Mouse (Mus musculus) liver, embryonic 12.5 days (tissue): ENCODE measurements at regions not wholly inside any gene's neighbourhood (a gene's known extent, or its start where the extent isn't known, plus 50 kb on each side); places are given as distances from the start of the nearest gene placed in this dataset.

Experiments used
- ATAC-seq: fragments of 200-750 bp; cut with Nextera tagmentation; 2 replicates; pipeline ENCODE4 v1.8.0; 2017; ENCODE audit warnings: moderate number of reproducible peaks, mild to moderate bottlenecking, moderate library complexity
- H3K27ac ChIP-seq: fragments of 300-500 bp; sonication (generic); 2 replicates; pipeline ENCODE4 v1.5.1; 2016; ENCODE audit warnings: mild to moderate bottlenecking
- H3K27me3 ChIP-seq: fragments of 300-500 bp; sonication (generic); replicated peaks from 2 replicates; pipeline ENCODE4 v1.6.1; 2016; ENCODE audit warnings: mild to moderate bottlenecking, moderate library complexity
- H3K36me3 ChIP-seq: fragments of 300-500 bp; sonication (generic); 2 replicates; pipeline ENCODE4 v1.6.1; 2016; ENCODE audit warnings: mild to moderate bottlenecking, moderate library complexity
- H3K4me1 ChIP-seq: fragments of 300-500 bp; sonication (generic); 2 replicates; pipeline ENCODE4 v1.6.1; 2016
- H3K4me2 ChIP-seq: fragments of 300-500 bp; sonication (generic); 2 replicates; pipeline ENCODE4 v1.6.1; 2016; ENCODE audit warnings: mild to moderate bottlenecking, moderate library complexity
- H3K4me3 ChIP-seq: fragments of 300-500 bp; sonication (generic); 2 replicates; pipeline ENCODE4 v1.5.1; 2016; ENCODE audit warnings: mild to moderate bottlenecking, moderate library complexity
- H3K9ac ChIP-seq: fragments of 300-500 bp; sonication (generic); 2 replicates; pipeline ENCODE4 v1.6.1; 2016; ENCODE audit warnings: mild to moderate bottlenecking, moderate library complexity
- H3K9me3 ChIP-seq: fragments of 300-500 bp; sonication (generic); replicated peaks from 2 replicates; pipeline ENCODE4 v1.6.1; 2016; ENCODE audit warnings: mild to moderate bottlenecking, moderate library complexity
- WGBS: fragments of 180-500 bp; shearing (Covaris S2); methylation state at CpG from one replicate; pipeline ENCODE4 v1.1.7; 2016; ENCODE audit not compliant: insufficient replicate concordance; 5-methylcytosine and 5-hydroxymethylcytosine counted together

- Histone ChIP-seq H3K36me3 (no peaks in the 10 kb centered on the region), H3K27me3 (no peaks in the 10 kb centered on the region), H3K4me2 (no peak overlapping the region), H3K9me3 (no peaks in the 10 kb centered on the region), H3K9ac (no peak overlapping the region), H3K4me3 (no peak overlapping the region), H3K4me1 (no peaks in the 10 kb centered on the region), H3K27ac (no peak overlapping the region)
- no peak for ATAC-seq
- 62% methylated on average over 3 of the region's 3 CpGs for WGBS
These were observed 203.1 kb downstream of the Gm9733 start for GRCm38 (mm10) chr3:15128960-15129359.

- no peak overlapping the region for H3K27ac ChIP-seq
- H3K4me2 ChIP-seq: no peak overlapping the region
- no peak for ATAC-seq
- WGBS: 71% methylated on average over 9 of the region's 9 CpGs
- H3K36me3 ChIP-seq: no peaks in the 10 kb centered on the region
- H3K9me3 ChIP-seq: no peaks in the 10 kb centered on the region
- no peak overlapping the region for H3K4me3 ChIP-seq
- no peaks in the 10 kb centered on the region for H3K27me3 ChIP-seq
- no peaks in the 10 kb centered on the region for H3K4me1 ChIP-seq
- no peak overlapping the region for H3K9ac ChIP-seq
These were observed 202.3 kb downstream of the Gm9733 start for GRCm38 (mm10) chr3:15129729-15130369.

- WGBS: 63% methylated on average over 5 of the region's 5 CpGs
- H3K9me3 ChIP-seq: no peaks in the 10 kb centered on the region
- ATAC-seq: no peak
- no peaks in the 10 kb centered on the region for H3K36me3 ChIP-seq
- no peak overlapping the region for H3K4me2 ChIP-seq
- no peak overlapping the region for H3K9ac ChIP-seq
- H3K4me1 ChIP-seq: no peaks in the 10 kb centered on the region
- H3K27me3 ChIP-seq: no peaks in the 10 kb centered on the region
- no peak overlapping the region for H3K4me3 ChIP-seq
- no peak overlapping the region for H3K27ac ChIP-seq
These were observed 200.0 kb downstream of the Gm9733 start for GRCm38 (mm10) chr3:15132136-15132535.

- Histone ChIP-seq H3K36me3 (no peaks in the 10 kb centered on the region), H3K9ac (no peak overlapping the region), H3K27ac (no peak overlapping the region), H3K9me3 (no peaks in the 10 kb centered on the region), H3K27me3 (no peaks in the 10 kb centered on the region), H3K4me3 (no peak overlapping the region), H3K4me2 (no peak overlapping the region), H3K4me1 (no peaks in the 10 kb centered on the region)
- no peak for ATAC-seq
- 66% methylated on average over 1 of the region's 1 CpGs for WGBS
These were observed 192.6 kb downstream of the Gm9733 start for GRCm38 (mm10) chr3:15139550-15139949.

GRCm38 (mm10) chr3:15153710-15154109 lies 178.4 kb downstream of the Gm9733 start:
- WGBS: 77% methylated on average over 1 of the region's 1 CpGs
- no peaks in the 10 kb centered on the region for H3K4me1 ChIP-seq
- no peaks in the 10 kb centered on the region for H3K9me3 ChIP-seq
- H3K27me3 ChIP-seq: no peaks in the 10 kb centered on the region
- no peak for ATAC-seq
- no peak overlapping the region for H3K27ac ChIP-seq
- no peak overlapping the region for H3K4me3 ChIP-seq
- no peak overlapping the region for H3K9ac ChIP-seq
- no peak overlapping the region for H3K4me2 ChIP-seq
- no peaks in the 10 kb centered on the region for H3K36me3 ChIP-seq

- H3K36me3 ChIP-seq: no peaks in the 10 kb centered on the region
- no peak overlapping the region for H3K27ac ChIP-seq
- H3K27me3 ChIP-seq: no peaks in the 10 kb centered on the region
- no peak for ATAC-seq
- no peak overlapping the region for H3K4me2 ChIP-seq
- no peak overlapping the region for H3K9ac ChIP-seq
- no peak overlapping the region for H3K4me3 ChIP-seq
- no peaks in the 10 kb centered on the region for H3K9me3 ChIP-seq
- H3K4me1 ChIP-seq: no peaks in the 10 kb centered on the region
- 84% methylated on average over 3 of the region's 3 CpGs for WGBS
These were observed 177.9 kb downstream of the Gm9733 start for GRCm38 (mm10) chr3:15154153-15154552.

- Histone ChIP-seq H3K4me1 (no peaks in the 10 kb centered on the region), H3K27me3 (no peaks in the 10 kb centered on the region), H3K9ac (no peak overlapping the region), H3K4me3 (no peak overlapping the region), H3K9me3 (no peaks in the 10 kb centered on the region), H3K4me2 (no peak overlapping the region), H3K27ac (no peak overlapping the region), H3K36me3 (no peaks in the 10 kb centered on the region)
- no peak for ATAC-seq
- 70% methylated on average over 4 of the region's 4 CpGs for WGBS
These were observed 175.4 kb downstream of the Gm9733 start for GRCm38 (mm10) chr3:15156681-15157080.

GRCm38 (mm10) chr3:15157842-15158241 lies 174.3 kb downstream of the Gm9733 start:
- Histone ChIP-seq H3K27ac (no peak overlapping the region), H3K4me1 (no peaks in the 10 kb centered on the region), H3K4me2 (no peak overlapping the region), H3K9me3 (no peaks in the 10 kb centered on the region), H3K4me3 (no peak overlapping the region), H3K27me3 (no peaks in the 10 kb centered on the region), H3K36me3 (no peaks in the 10 kb centered on the region), H3K9ac (no peak overlapping the region)
- ATAC-seq: no peak
- WGBS: 79% methylated on average over 1 of the region's 1 CpGs

- no peak overlapping the region for H3K9ac ChIP-seq
- no peak overlapping the region for H3K27ac ChIP-seq
- no peak for ATAC-seq
- H3K4me2 ChIP-seq: no peak overlapping the region
- H3K4me3 ChIP-seq: no peak overlapping the region
- no peaks in the 10 kb centered on the region for H3K27me3 ChIP-seq
- H3K36me3 ChIP-seq: no peaks in the 10 kb centered on the region
- H3K9me3 ChIP-seq: no peaks in the 10 kb centered on the region
- no peaks in the 10 kb centered on the region for H3K4me1 ChIP-seq
- 81% methylated on average over 8 of the region's 8 CpGs for WGBS
These were observed 173.2 kb downstream of the Gm9733 start for GRCm38 (mm10) chr3:15158926-15159325.

- no peaks in the 10 kb centered on the region for H3K4me1 ChIP-seq
- no peak overlapping the region for H3K9ac ChIP-seq
- H3K27me3 ChIP-seq: no peaks in the 10 kb centered on the region
- no peaks in the 10 kb centered on the region for H3K36me3 ChIP-seq
- no peaks in the 10 kb centered on the region for H3K9me3 ChIP-seq
- H3K4me2 ChIP-seq: no peak overlapping the region
- H3K4me3 ChIP-seq: no peak overlapping the region
- ATAC-seq: no peak
- H3K27ac ChIP-seq: no peak overlapping the region
- 71% methylated on average over 8 of the region's 8 CpGs for WGBS
These were observed 172.0 kb downstream of the Gm9733 start for GRCm38 (mm10) chr3:15159965-15160714.

- no peak overlapping the region for H3K9ac ChIP-seq
- H3K36me3 ChIP-seq: no peaks in the 10 kb centered on the region
- ATAC-seq: no peak
- no peaks in the 10 kb centered on the region for H3K9me3 ChIP-seq
- H3K4me1 ChIP-seq: no peaks in the 10 kb centered on the region
- no peak overlapping the region for H3K27ac ChIP-seq
- H3K27me3 ChIP-seq: no peaks in the 10 kb centered on the region
- H3K4me3 ChIP-seq: no peak overlapping the region
- 75% methylated on average over 2 of the region's 2 CpGs for WGBS
- H3K4me2 ChIP-seq: no peak overlapping the region
These were observed 156.3 kb downstream of the Gm9733 start for GRCm38 (mm10) chr3:15175811-15176210.

- no peaks in the 10 kb centered on the region for H3K36me3 ChIP-seq
- no peaks in the 10 kb centered on the region for H3K27me3 ChIP-seq
- ATAC-seq: no peak
- H3K9ac ChIP-seq: no peak overlapping the region
- no peak overlapping the region for H3K4me2 ChIP-seq
- no peak overlapping the region for H3K27ac ChIP-seq
- no peaks in the 10 kb centered on the region for H3K9me3 ChIP-seq
- H3K4me3 ChIP-seq: no peak overlapping the region
- WGBS: 70% methylated on average over 6 of the region's 6 CpGs
- H3K4me1 ChIP-seq: no peaks in the 10 kb centered on the region
These were observed 152.9 kb downstream of the Gm9733 start for GRCm38 (mm10) chr3:15179079-15179812.
